Mouse (Mus musculus): ENCODE data around the gene Atp6v1c2.

Gene Atp6v1c2

DNA sequence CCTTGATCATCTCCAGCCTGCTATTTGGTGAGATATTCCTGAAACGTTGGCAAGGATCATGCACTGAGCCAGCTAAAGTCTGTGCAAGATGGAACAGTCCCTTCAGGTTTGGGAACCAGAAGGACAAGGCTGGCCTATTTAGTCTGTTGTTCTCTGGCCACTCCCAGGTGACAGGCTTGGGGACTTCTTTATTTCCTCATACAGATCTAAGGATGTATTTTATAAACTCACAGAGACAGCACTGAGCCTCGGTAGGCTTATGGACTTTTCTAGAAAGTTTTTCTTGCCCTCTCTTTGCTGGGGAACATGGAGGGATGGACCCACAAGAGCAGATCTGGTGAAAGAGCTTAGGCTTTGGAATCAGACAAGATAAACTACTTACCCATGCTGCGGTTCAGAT, at the start of gene Atp6v1c2:
TSS of gene Atp6v1c2 (minus strand) at position 101 of the 400 bp plus-strand sequence.
- DNase-seq (ENCODE audit: low spot score in 2 of 2), result no peak

DNA sequence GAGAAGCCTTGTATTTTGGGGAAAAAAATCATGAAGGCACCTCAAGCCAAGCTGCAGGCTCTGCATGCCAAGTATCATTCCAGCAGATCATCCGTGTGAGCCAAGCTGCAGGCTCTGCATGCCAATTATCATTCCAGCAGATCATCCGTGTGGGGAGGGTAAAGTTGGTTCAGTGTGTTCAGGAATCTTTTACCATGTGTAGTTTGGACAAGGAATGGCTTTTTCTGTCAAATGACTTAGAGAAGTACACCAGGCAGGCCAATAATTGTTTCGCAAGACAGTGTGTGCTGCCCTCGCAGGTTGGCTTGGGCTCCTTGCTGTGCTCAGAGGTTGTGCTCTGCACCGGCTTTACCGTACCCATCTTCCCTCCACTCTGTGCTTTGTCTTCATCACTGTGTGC, 47.4 kb upstream of the Atp6v1c2 start:
- no peak for DNase-seq (ENCODE audit: low spot score in 2 of 2)

DNA sequence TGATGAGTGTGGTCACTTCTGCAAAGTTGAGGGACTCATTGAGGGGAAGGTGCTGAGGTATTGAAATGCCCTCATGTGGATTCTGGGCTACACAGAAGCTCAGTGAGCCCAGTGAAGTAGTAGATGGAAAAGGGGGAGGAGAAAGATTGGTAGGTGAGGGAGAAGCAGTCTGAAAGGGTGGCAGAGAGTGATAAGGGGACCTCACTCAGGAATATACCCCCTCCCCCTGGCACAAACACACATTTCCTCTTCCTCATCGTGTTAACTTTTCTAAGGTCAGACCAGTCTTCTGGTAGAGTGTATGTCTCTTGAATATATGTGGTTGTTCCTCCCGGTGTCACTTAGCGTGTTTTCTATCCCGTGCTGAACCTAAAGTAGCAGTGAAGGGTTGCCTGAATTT, 46.1 kb upstream of the Atp6v1c2 start:
- DNase-seq (ENCODE audit: low spot score in 2 of 2), result no peak

DNA sequence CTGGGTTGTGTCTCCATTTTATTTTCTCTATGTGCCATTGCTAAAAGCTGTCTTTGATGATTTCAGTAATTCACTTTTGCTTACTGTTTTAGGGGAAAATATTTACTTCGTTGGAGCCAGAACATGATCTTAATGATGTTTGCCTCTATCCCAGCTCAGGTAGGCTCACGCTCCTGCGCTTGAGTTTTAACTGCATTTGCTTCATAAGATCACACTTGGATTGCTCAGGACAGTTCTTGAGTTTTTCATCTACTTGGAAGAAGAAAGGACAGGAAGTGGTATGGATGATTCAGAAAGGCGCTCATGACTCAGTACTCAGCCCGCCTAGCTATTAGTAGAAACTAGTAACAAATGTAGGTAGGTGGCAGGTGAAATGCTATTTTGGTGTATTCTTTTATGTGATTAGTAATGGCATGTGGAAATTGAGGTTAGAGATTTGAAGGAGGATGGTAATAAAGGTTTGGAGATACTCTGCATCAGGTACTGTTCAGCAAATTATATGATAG, 44.4 kb upstream of the Atp6v1c2 start:
- DNase-seq (ENCODE audit: low spot score in 2 of 2), result no peak

DNA sequence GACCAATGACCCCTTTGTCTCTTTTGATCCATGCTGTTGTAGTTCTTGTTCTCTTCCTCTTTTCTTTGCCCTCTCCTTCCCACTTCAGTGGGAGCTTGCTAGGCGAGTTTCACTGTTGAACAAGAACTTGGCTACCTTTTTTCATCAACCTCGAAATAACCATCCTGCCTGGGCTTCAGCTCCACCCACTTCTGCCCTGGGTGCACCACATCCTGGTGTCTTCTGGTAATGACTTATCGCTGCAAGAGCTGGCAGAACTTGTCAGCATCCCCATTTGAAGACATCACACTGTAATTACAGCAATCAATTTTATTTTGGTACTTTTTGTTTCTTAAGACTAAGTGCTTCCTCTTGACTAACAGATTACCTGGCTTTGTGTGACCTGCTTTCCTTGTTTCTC, 43.5 kb upstream of the Atp6v1c2 start:
- DNase-seq (ENCODE audit: low spot score in 2 of 2), result no peak

DNA sequence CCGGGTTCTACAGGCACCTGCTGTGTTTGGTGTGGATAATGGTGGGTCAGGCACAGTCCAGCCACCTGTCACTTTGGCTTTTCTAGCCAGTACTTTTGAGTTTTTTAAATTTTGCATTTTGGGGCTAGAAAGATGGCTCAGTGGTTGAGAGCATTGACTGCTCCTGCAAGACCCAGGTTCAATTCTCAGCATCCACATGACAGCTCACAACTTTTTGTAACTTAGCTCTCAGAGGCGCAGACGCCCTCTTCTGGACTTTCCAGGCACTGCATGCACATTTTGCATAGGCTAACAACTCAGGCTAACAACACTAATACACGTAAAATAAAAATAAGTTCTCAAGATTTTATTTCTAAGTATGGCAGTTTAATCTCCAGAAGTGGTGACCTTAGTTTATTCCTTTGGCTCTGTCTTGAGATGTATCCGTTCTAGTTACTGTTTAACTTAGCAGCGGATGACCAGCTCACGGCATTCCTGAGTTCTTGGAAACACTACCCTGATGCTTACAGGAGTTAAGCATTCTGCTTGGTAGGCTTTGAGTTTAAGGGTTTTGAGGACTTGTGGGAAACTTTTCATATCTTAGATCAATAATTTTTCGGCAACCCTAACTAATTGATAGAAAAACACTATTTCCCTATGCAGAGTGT, 42.6 kb upstream of the Atp6v1c2 start:
- DNase-seq (ENCODE audit: low spot score in 2 of 2), result no peak

DNA sequence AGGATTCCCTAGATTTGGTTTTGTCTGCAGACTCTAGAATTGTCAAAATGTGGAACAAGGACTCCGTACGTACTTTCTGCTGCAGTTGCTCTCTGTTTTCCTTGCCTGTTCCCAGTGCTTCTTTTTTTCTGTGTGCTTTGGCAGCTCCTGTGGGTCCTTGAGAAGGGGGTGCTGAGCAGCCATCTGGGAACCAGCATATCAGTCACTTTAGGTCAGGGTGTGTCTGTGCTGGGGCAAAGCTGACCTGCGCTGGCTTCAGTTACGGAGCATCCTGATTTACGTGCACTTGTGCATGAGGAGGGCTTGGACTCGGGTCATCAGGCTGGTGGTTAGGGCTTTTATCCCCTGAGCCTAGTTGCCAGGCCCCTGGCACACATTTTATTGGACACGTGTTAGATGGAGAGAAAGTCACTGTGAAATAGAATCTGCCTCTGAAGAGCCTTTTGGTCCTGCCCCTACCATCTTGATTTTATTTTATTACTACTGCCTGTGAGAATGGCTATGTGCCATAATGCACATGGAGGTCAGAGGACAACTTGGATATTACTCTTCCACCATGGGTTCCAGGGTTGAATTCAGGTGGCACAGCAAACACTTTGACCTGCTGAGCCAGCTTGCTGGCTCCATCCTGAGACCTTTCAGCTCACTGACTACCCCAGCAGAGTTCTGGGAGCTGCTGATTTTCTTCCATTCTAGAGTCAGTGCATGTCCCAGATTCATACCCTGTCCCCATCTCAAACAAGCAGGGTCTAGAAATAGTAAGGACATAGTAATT, 40.6 kb upstream of the Atp6v1c2 start:
- no peak for DNase-seq (ENCODE audit: low spot score in 2 of 2)

DNA sequence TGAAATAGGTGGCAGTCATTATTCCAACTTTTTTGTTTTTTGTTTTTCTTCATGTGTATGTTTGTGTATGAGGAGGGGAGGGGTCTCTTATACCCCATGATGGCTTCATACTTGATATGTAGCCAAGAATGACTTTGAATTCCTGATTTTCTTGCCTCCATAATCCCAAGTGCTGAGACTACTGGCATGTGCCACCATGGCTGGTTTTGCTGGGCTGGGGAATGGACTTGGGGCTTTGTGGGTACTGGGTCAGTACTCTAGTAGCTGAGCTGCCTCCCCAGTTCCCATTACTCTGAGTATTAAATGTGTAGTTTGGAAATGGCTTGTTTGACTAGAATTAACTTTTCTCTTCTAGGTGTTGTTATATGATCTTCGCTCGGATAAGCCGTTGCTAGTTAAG, 40.0 kb upstream of the Atp6v1c2 start:
- no peak for DNase-seq (ENCODE audit: low spot score in 2 of 2)

DNA sequence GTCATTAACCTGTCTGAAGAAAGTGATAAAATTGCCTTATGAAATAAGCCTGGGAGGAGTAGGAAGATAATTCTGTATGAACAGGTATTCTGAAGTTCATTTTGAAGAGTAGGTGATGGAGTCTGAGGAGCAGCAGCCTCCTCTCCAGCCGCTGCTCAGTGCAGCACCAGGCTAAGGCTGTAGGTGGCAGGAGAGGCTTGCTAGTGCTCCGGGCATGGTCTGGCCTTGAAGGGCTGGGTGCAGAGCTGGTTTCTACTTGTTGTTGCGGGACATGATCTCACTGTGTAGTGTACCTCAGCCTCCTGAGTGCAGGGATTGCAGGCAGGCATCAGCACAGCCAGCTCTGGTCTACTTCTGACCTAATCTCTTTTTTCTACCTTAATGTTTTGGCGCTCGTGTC, 37.8 kb upstream of the Atp6v1c2 start:
- peak in 1 of 2 experiments; percentile 45 for DNase-seq (ENCODE audit: low spot score in 2 of 2)

DNA sequence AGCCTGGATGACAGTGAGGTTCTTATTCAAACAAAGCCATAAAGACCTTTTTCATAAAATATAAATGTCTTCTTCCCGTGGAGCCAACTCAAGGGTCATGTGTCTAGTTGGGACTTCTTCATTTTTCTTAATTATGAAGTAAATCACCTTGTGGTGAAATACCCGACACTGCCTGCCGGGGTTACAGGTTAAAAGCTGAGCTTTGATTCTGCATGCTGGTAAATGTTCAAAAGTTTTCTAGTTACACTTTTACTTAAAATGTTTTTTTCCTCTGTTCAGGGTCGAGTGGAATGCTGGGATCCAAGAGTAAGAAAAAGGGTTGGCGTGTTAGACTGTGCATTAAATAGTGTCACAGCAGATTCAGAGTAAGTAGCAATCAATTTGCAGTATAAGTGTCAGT, 33.2 kb upstream of the Atp6v1c2 start:
- DNase-seq (ENCODE audit: low spot score in 2 of 2), result no peak

DNA sequence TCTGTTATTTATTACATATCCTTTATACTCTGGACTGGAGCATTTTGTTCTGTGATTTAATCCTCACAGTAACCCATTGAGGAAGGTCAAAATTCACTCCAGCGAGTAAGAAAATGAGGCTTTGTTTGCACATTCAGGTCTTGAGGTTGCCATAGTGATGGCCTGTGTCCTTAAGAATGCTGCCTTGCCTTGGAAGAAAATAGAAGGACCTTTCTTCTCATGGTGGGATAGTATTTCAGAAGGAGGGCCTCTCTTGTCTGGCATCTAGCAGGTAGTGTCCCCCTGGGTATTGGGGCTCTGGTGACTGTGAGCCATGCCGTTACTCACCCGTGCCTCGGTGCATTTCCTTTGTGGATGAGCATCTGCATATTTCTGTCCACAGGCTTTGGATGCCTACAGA, 31.5 kb upstream of the Atp6v1c2 start:
- no peak for DNase-seq (ENCODE audit: low spot score in 2 of 2)

DNA sequence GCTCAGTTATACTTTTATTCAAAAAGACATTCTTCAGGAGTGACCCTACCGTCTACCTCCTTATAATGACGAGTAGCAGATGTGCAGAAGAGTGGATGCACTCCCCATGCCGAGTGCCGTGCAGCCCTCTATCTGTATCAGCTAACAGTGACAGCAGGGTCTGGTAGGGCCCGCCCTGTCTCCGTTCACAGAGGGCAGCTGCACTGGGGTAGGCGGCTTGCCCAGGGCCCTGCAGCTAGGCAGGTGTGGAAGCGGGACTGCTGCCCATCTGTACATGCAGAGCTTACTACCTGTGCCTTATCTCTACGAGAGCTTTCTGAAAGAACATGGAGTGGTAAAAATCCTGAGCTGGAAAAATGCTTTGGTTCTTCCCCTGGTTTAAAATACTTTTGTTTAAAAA, 30.9 kb upstream of the Atp6v1c2 start:
- no peak for DNase-seq (ENCODE audit: low spot score in 2 of 2)

DNA sequence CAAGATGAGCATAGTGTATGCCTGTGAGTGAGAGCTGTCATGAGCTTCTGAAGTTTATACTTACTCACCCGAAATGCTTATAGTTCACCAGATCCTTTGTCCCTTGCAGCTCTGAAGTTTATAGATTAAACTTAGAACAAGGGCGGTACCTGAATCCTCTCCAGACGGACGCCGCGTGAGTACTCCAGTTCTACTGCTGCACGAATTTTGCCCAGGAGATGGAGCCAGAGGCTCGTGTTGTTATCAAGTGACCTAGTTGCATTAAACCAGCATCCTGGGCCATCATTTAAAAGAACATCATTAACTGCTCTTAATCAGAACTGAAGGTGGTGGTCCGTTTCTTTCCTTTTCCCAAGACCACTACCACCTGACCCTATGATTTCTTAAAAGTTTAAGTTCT, 29.8 kb upstream of the Atp6v1c2 start:
- no peak for DNase-seq (ENCODE audit: low spot score in 2 of 2)

DNA sequence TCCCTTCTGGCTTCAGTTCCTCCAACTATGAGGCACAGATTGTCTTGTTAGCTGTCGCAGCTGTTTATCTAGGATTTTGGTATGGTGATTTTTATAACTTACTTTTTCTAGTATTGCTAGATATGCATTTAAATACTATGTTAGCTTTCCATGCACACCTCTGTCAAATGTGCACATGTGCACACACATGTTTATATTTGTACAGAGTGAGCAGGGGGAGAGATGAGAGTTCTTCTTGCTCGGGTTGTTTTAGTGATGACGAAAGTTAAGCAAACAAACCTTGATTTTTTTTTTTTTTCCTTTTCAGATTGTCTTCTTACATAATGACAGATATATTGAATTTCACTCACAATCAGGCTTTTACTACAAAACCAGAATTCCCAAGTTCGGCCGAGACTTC, 28.6 kb upstream of the Atp6v1c2 start:
- no peak for DNase-seq (ENCODE audit: low spot score in 2 of 2)

DNA sequence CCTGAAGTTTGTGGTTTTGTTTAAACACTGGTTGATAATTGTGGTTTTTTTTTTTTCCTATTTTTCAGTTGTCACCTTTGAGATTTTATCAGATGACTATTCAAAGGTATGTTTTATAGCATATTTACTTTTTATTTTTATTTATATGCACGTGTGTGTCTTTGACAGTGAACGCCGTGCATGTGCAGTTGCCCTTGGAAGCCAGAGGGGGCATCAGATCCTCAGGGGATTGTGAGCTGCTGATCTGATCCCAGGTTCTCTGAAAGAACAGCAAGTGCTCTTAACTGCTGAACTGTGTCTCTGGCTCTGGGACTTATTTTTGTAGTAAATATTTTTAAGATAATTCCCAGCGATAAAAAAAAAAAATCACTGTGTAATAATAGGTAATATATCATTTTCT, 27.7 kb upstream of the Atp6v1c2 start:
- no peak for DNase-seq (ENCODE audit: low spot score in 2 of 2)

DNA sequence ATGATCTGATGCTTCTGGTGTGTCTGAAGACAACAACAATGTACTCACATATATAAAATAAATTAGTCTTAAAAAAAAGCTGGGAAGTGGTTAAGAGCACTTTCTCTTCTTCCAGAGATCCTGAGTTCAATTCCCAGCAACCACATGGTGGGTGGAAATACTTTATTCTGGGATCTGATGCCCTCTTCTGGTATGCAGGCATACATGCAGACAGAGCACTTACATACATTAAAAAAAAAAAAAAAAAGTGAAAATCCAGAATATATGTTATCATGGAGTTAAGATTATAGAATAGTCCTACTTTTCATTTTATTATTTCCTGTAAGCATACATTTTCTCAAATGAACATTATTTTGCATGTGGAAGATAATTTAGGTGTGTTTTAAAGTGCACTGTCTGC, 20.9 kb upstream of the Atp6v1c2 start:
- DNase-seq (ENCODE audit: low spot score in 2 of 2), result no peak

DNA sequence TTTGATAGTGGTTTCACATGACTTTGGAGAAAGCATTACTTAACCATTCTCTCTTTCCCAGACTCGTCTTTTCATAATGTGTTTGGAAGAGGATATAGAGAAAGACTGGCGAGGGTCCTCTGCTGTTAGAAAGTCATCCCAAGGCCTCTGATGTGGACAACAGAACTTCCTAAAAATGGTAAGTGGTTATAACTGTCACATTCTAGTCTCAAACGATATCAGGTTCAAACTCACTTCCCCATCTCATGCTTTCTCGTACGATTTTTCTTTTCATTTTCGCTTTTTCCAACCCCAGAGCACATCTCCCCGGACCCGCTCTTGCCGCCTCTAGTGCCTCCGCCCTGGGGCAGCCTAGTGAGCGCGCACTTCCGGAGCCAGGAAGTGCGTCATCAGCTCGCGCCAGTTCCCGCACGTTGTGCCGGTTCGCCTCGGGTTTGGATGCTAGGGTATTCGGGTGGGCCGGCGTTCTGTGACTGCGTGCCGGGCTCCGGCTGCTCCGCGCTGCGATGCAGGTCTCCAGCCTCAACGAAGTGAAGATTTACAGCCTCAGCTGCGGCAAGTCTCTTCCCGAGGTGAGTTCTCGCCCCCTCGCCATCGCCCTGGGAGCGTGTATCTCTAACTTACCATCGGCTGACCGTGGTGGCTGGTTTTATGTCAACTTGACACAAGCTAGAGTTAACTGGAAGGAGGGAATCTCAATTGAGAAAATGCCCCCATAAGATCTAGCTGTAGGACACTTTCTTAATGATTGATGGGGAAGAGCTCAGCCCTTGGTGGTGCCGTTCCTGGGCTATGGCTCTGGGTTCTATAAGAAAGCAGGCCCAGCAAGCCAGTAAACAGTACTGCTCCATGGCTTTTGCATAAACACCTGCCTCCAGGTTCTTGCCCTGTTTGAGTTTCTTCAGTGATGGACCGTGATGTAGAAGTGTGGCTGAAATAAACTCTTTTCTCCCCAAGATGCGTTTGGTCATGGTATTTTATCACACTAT, 19.2 kb upstream of the Atp6v1c2 start, which contains the start of gene Nol10:
TSS of gene Nol10 (plus strand) at position 411 of the 989 bp plus-strand sequence.
- peak; percentile 80 to 89 for DNase-seq (ENCODE audit: low spot score in 2 of 2)

DNA sequence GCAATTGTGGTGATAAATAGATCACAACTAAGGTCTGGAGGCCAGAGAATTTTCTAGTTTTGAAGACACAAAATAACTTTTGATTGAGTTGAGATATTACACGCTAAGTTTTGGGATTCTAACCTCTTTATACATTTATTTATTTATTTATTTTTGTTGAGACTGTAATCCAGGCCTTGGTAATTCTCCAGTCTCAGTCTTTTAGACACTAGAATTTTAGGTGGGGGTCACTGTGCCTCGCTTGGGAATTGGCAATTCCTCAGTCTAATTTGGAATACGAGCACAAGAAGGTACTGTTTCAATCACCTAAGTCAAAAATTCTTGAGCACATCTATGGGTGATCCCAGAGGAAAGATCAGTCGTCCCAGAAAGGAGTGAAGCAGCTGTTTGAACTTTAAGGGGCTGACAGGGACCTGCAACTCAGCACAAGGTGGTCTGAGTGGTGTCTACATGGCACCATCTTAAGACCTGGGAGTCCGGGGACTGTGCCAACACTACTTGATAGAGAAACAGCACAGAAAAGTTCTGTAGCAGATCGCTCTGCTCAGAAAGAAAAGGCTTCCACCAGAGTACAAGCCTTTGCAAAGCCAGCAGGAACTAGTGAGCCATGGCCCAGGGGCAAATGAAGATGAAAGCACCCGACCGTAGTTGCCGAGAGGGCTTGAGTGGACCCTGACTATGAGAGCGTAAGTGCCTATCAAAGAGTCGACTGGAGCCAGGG, 18.3 kb upstream of the Atp6v1c2 start:
- no peak for DNase-seq (ENCODE audit: low spot score in 2 of 2)

DNA sequence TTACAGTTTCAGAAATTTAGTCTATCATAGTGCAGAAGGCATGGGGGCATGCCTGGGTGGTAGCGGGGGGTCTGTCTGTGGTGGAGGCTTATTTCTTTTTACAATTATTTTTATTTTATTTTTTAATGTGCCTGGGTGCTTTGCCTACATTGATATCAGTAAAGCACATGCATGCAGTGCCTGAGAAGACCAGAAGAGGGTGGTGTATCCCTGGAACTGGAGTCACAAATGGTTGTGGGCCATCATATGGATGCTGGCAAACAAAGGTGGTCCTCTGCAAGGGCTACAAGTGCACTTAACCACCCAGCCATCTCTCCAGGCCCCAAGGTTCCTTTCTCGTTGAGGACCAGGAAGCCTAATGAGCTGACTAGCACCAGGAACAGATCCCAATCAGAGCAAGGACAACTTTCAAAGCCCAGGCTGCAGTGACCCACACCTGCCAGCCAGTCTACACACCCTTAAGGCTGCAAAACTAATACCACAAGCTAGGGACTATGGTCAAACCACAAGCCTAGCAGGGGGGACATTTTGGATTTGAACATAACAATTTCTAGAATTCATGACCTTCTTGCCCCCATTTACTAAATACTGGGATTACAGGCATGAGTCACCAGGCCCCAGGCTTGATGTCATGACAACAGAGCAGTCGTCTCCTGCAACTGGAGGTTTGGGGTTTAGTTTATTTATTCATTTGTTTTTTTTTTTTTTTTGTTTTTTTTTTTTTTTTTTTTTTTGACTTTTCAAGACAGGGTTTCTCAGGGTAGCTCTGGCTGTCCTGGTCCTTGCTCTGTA, 10.2 kb upstream of the Atp6v1c2 start:
- no peak for DNase-seq (ENCODE audit: low spot score in 2 of 2)

DNA sequence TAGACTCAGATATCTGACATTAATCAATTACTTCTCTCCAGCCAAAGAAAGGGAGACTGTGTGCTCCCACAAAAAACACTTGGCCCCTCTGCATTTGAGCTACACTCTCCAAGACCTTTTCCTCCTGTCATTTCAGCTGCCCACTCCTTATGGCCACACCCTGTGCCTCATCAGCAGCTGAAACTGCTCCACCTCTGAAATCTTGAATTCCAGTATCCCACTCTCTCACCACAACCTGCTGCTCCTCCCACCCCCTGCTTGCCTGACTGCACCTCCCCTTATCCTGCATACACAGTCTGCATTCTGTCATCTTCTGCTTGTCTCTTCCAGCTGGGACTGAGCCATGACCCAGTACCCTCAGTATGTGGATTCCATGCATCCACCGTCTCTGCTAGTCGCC, 9.2 kb upstream of the Atp6v1c2 start:
- no peak for DNase-seq (ENCODE audit: low spot score in 2 of 2)

DNA sequence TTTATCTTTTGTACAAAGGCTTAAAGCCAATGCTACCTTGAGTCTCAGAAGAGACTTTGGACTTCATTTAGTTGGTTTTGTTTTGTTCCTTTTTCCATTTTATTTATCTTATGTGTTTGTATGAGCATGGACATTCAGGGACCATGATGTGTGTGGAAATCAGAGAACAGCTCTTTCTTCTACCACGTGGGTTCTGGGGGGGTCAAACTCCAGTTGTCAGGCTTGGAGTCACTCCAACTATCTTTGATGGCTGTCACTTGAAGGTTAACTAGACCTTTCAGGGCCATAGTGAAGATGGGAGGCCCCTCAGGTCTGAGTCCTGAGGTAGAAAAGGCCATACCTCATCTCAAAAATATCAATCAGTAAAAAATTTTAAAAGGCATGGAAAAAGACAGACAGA, 4.3 kb upstream of the Atp6v1c2 start:
- no peak for DNase-seq (ENCODE audit: low spot score in 2 of 2)
